Mouse (Mus musculus) adrenal gland, adult 18-20 months (tissue): ENCODE results near the gene Ranbp6. TPM values are rescaled to one million over a fixed set of nuclear protein-coding genes. Genes with fewer than 3 reads are reported as not detected.

Experiments used
- DNase-seq, 2 experiments: peaks; one replicate each; pipeline ENCODE4 v3.0.0; 2021 to 2022; ENCODE audit warnings: low spot score in 2 of 2
- total RNA-seq, 2 experiments: library from RNA; stranded (reverse); gene quantifications; 1 replicate in 1 of 2; 2 replicates in 1 of 2; pipeline ENCODE4 v1.2.3; 2021

Gene Ranbp6
- total RNA-seq, 2 experiments from 2014 or later = 17.1 to 17.6 TPM

- DNase-seq = peak in 1 of 2 experiments; percentile 29
Measured at GRCm38 (mm10) chr19:29820966-29821365, 8.2 kb upstream of the Ranbp6 start.

GRCm38 (mm10) chr19:29810022-29810421 is 2.8 kb downstream of the Ranbp6 start:
- DNase-seq = no peak

- peak; percentile 97 to 98 for DNase-seq
Measured at GRCm38 (mm10) chr19:29805917-29806785, 6.6 kb downstream of the Ranbp6 start, which contains the start of gene 9930021J03Rik. Gene 9930021J03Rik, minus strand, starts transcription at chr19:29805989.

- peak; percentile 67 to 70 for DNase-seq
Measured at GRCm38 (mm10) chr19:29805101-29805916, 7.5 kb downstream of the Ranbp6 start.

- no peak for DNase-seq
Measured at GRCm38 (mm10) chr19:29803946-29804345, 8.8 kb downstream of the Ranbp6 start.

- DNase-seq = no peak
Measured at GRCm38 (mm10) chr19:29797371-29797770, 15.4 kb downstream of the Ranbp6 start.

- DNase-seq = no peak
Measured at GRCm38 (mm10) chr19:29787997-29788396, 24.8 kb downstream of the Ranbp6 start.

GRCm38 (mm10) chr19:29782914-29783313 is 29.9 kb downstream of the Ranbp6 start:
- DNase-seq = no peak

Other genes with a start within 250 kb of the Ranbp6 start
- 10 to 100 TPM; 55.5 to 62.7 TPM for gene Ermp1, start 164.6 kb downstream of the Ranbp6 start, total RNA-seq
- gene Mlana, start 115.2 kb downstream of the Ranbp6 start, total RNA-seq = not detected
- gene 9930021J03Rik, start 7.0 kb downstream of the Ranbp6 start, total RNA-seq = 10 to 100 TPM; 15.6 to 16.5 TPM
- 10 to 100 TPM; 15.4 to 15.5 TPM for gene Il33, start 112.1 kb upstream of the Ranbp6 start, total RNA-seq
- gene Trpd52l3, start 190.8 kb upstream of the Ranbp6 start, total RNA-seq = not detected
- 10 to 100 TPM; 31.7 to 39.0 TPM for gene Uhrf2, start 217.5 kb upstream of the Ranbp6 start, total RNA-seq